7 mouse cellular contexts compared by ENCODE assay signal in the genomic region with DNA sequence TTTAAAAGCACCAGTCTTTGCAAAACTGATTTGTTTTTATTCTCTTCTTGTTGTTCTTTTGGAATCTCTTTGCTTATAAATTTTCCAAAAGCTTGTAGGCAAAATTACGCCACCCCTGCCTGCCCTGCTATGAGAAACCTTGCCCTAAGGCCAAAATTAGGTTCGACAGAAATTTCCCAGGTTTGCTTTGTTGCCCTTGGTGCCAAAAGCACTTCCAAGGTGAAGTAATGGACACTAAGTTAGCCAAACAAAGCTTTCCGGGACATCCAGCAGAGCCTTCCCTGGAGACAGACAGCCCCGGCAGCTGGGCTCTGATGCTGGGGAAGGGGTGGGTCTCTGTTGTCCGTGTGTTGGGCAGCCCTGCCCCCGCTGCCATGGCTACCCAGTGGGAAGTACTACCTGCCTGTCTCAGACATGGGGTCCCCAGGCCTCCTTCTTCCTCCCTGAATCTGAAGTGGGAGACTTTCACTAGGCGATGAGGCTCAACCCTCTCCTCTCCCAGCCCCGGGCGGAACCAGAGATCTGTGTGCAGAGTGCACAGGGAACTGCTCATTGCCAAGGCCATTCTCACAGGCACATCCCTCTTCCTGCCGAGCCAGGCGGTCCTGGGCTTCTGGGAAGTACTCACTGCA. TPM values are rescaled to one million over a fixed set of nuclear protein-coding genes. Genes with fewer than 3 reads are reported as not detected.
DNase-seq lines count a peak whose midpoint lies in the region; ATAC-seq and TF ChIP-seq lines count a peak whose summit lies in the region.

No protein-coding gene starts in this region.

- H3K4me2 ChIP-seq in limb, embryonic 11.5 days (ENCODE audit: low read depth, severe bottlenecking), result no peak overlapping the region; the same call in 1 of the 2 replicates

- intact Hi-C loops in heart, postnatal 10 days (cut with DNase I), result no loop called here

- H3K27ac ChIP-seq in limb, embryonic 11.5 days (replicated peaks; ENCODE audit: low read depth, low read length), result no peak overlapping the region

- TF ChIP-seq CTCF in brain, embryonic 14.5 days (IDR thresholded peaks at IDR 0.05; ENCODE audit: borderline replicate concordance, extremely low read depth, insufficient read depth, insufficient read length), result no peak

- no peaks in the 10 kb centered on the region for H3K36me3 ChIP-seq in limb, embryonic 11.5 days (ENCODE audit: control insufficient read depth, insufficient read depth, low read length)

- ATAC-seq in limb, embryonic 11.5 days (ENCODE audit: insufficient number of reproducible peaks, low FRiP score, low TSS enrichment, low read depth), result no peak

- DNase-seq in adipocyte (ENCODE audit: low spot score), result peak; percentile 73
- DNase-seq in brain, embryonic 14.5 days (ENCODE audit: low read depth), result peak; percentile 50
- peak; percentile 73 to 75 for DNase-seq in heart, postnatal 10 days
- peak; percentile 30 for DNase-seq in limb, embryonic 11.5 days (ENCODE audit: low spot score)
- peak; percentile 44 for DNase-seq in ovary, postnatal 10 days (ENCODE audit: low spot score)
- no peak for DNase-seq in right cerebral cortex, adult 2 months (ENCODE audit: low spot score in 2 of 2)
- DNase-seq in spleen, postnatal 36 days (ENCODE audit: low spot score in 2 of 2), result no peak

- no peak overlapping the region for H3K4me3 ChIP-seq in limb, embryonic 11.5 days (ENCODE audit: low read depth, low read length)

- no peaks in the 10 kb centered on the region for H3K9me3 ChIP-seq in limb, embryonic 11.5 days (ENCODE audit: control insufficient read depth, low read length)

- H3K9ac ChIP-seq in limb, embryonic 11.5 days (ENCODE audit: low read length), result no peak overlapping the region

- TF ChIP-seq POLR2A in brain, embryonic 14.5 days (IDR thresholded peaks at IDR 0.05; ENCODE audit: borderline replicate concordance, extremely low read depth, insufficient read depth, insufficient read length, poor library complexity, severe bottlenecking), result no peak

- H3K27me3 ChIP-seq in limb, embryonic 11.5 days (ENCODE audit: control insufficient read depth, insufficient read depth, low read length), result no peaks in the 10 kb centered on the region

- 28% methylated on average over 11 of the region's 11 CpGs for WGBS in limb, embryonic 11.5 days

- 0 out of 2 replicates have a peak, but pooled peaks cover 10% of the 10 kb centered on the region for H3K4me1 ChIP-seq in limb, embryonic 11.5 days (ENCODE audit: control insufficient read depth, insufficient read depth, low read length)

RNA-seq across cellular contexts. Expression of gene Prelp, which starts 3.6 kb away (rescaled TPM):
- polyA plus RNA-seq in brain, embryonic 14.5 days (2012; rRNA removed), result 3.1 and 8.2 TPM in 2 replicates
- total RNA-seq in heart, postnatal 10 days (2021), result 10 to 100 TPM; 27.2 TPM
- polyA plus RNA-seq in limb, embryonic 11.5 days (2014; fragmentation: Nextera tagmentation; extraction: Ambion mirVana), result 1.5 TPM in 2 replicates

RNA-seq across cellular contexts. Expression of gene Optc, which starts 9.8 kb away (rescaled TPM):
- polyA plus RNA-seq in brain, embryonic 14.5 days (2012; rRNA removed), result 9.0 and 9.2 TPM in 2 replicates
- total RNA-seq in heart, postnatal 10 days (2021), result under 1 TPM; 0.35 to 0.67 TPM
- 0.27 and 0.74 TPM in 2 replicates for polyA plus RNA-seq in limb, embryonic 11.5 days (2014; fragmentation: Nextera tagmentation; extraction: Ambion mirVana)

Comparison
In these comparisons a context has a peak if more than half of its experiments do, and no peak if none do; other contexts are left out.
1. DNase-seq: peak in adipocyte (single experiment), brain, embryonic 14.5 days (single experiment), heart, postnatal 10 days (2 of 2), limb, embryonic 11.5 days (single experiment) and ovary, postnatal 10 days (single experiment); none in right cerebral cortex, adult 2 months (0 of 2) and spleen, postnatal 36 days (0 of 2).